In the genomic region with DNA sequence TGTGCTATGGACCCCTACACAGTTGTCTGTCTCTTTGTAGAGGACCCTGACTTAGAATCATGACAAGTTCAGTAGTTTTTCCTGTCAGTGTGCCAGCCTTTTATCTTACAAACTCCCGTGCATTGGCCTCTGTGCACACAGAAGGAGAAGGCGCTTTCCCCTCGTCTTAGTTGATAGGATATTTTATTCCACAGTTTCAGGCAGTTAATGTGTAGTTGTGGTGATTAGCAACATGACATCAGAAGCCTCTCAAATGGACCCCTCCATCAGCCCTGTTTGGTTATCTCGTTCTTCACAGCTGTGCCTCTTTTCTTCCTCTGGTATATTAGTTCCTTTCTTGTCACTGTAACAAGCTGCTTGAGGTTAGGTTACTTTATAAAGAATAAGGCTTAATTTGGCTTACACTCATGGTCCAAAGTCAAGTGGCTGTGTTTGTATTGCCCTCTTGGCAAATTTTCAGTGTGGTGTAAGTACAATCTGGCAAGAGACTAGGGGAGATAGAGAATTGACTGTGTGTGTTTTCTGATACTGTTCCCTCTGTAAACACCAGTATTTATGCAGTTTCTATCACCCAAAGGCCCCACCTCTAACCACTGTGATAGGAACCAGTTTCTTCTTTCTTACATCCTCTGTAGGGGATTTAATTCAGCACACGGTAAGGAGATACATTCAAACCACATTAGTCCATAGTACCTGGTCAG, we compare ENCODE assay signal across 16 mouse cellular contexts.
A peak's percentile ranks its signal among the peaks of the same experiment; 100 is the strongest.
DNase-seq lines count a peak whose midpoint lies in the region; ATAC-seq lines count a peak whose summit lies in the region.
"Had no signal": no experiment of that assay in that cellular context is flagged by ENCODE, and none has a peak within 500 bp of the region (broad histone marks: within the 10 kb centered on the region; RNA-seq: fewer than 3 reads in every experiment).

No protein-coding gene starts in this region.

- 42% methylated on average over 5 of the region's 5 CpGs for WGBS in heart, embryonic 16.5 days
- WGBS in liver, embryonic 11.5 days = 36% methylated on average over 5 of the region's 5 CpGs

- intact Hi-C loops in heart, postnatal 14 days (cut with DNase I) = no loop called here

- peak overlapping the region; percentile 68 for H3K27ac ChIP-seq in heart, embryonic 16.5 days (ENCODE audit: low read length)
- peak overlapping the region; percentile 68 for H3K27ac ChIP-seq in liver, embryonic 11.5 days (ENCODE audit: low read depth, low read length)
- H3K27ac ChIP-seq: embryonic facial prominence, embryonic 15.5 days; hindbrain, embryonic 15.5 days; neural tube, embryonic 13.5 days had no signal

- peaks cover 80% of the 10 kb centered on the region for H3K4me1 ChIP-seq in heart, embryonic 16.5 days (ENCODE audit: control insufficient read depth, insufficient read depth, low read length)
- H3K4me1 ChIP-seq in liver, embryonic 11.5 days (replicated peaks; ENCODE audit: control insufficient read depth, insufficient read depth, low read length) = peaks cover 57% of the 10 kb centered on the region

- no peak overlapping the region for H3K4me2 ChIP-seq in heart, embryonic 16.5 days (ENCODE audit: low read depth, low read length)
- peak overlapping the region; percentile 35 for H3K4me2 ChIP-seq in liver, embryonic 11.5 days
- H3K4me2 ChIP-seq: embryonic facial prominence, embryonic 15.5 days; hindbrain, embryonic 15.5 days; neural tube, embryonic 13.5 days had no signal

- no peaks in the 10 kb centered on the region for H3K27me3 ChIP-seq in heart, embryonic 16.5 days (ENCODE audit: control insufficient read depth, insufficient read depth, low read length)
- no peaks in the 10 kb centered on the region for H3K27me3 ChIP-seq in liver, embryonic 11.5 days (replicated peaks; ENCODE audit: control insufficient read depth, insufficient read depth, low read length)
- H3K27me3 ChIP-seq: embryonic facial prominence, embryonic 15.5 days; hindbrain, embryonic 15.5 days; neural tube, embryonic 13.5 days had no signal

- no peak for DNase-seq in heart, postnatal 14 days
- peak; percentile 94 for DNase-seq in MEL-GATA-1-ER (ENCODE audit: extremely low read depth, low read depth)
- no peak for DNase-seq in liver, embryonic 11.5 days (ENCODE audit: low spot score)
- DNase-seq in layer of hippocampus, adult 11-12 months (ENCODE audit: low spot score) = no peak
- no peak for DNase-seq in testis, postnatal 10 days (ENCODE audit: low spot score)
- DNase-seq: cerebellum, adult 2 months; kidney, adult 2 months; kidney, postnatal 25 days; lung, adult 18-20 months; lung, postnatal 4 days had no signal

- H3K4me3 ChIP-seq in heart, embryonic 16.5 days (ENCODE audit: low read length) = no peak overlapping the region
- H3K4me3 ChIP-seq in liver, embryonic 11.5 days (ENCODE audit: low read depth, low read length) = no peak overlapping the region
- H3K4me3 ChIP-seq: embryonic facial prominence, embryonic 15.5 days; hindbrain, embryonic 15.5 days; neural tube, embryonic 13.5 days had no signal

- no peaks in the 10 kb centered on the region for H3K9me3 ChIP-seq in heart, embryonic 16.5 days (replicated peaks; ENCODE audit: control insufficient read depth, low read length)
- no peaks in the 10 kb centered on the region for H3K9me3 ChIP-seq in liver, embryonic 11.5 days (ENCODE audit: control insufficient read depth, low read length)
- H3K9me3 ChIP-seq: embryonic facial prominence, embryonic 15.5 days; hindbrain, embryonic 15.5 days; neural tube, embryonic 13.5 days had no signal

- peaks cover 9% of the 10 kb centered on the region; the same call in 1 of the 2 replicates for H3K36me3 ChIP-seq in heart, embryonic 16.5 days (ENCODE audit: control insufficient read depth, insufficient read depth)
- H3K36me3 ChIP-seq in liver, embryonic 11.5 days (ENCODE audit: control insufficient read depth, insufficient read depth, low read length) = no peaks in the 10 kb centered on the region
- H3K36me3 ChIP-seq: hindbrain, embryonic 15.5 days had no signal

- 0 out of 2 replicates have a peak overlapping the region, but pooled peaks have one; percentile 5 for H3K9ac ChIP-seq in heart, embryonic 16.5 days (ENCODE audit: low read length)
- H3K9ac ChIP-seq in liver, embryonic 11.5 days (ENCODE audit: low read depth, low read length) = no peak overlapping the region
- H3K9ac ChIP-seq: embryonic facial prominence, embryonic 15.5 days; hindbrain, embryonic 15.5 days; neural tube, embryonic 13.5 days had no signal

- no peak for ATAC-seq in heart, embryonic 16.5 days (replicated peaks; ENCODE audit: extremely low read depth, insufficient read depth, low FRiP score)
- peak; percentile 78 for ATAC-seq in liver, embryonic 11.5 days (replicated peaks; ENCODE audit: low FRiP score)
- 0 out of 2 replicates have a peak, but pooled peaks have one; percentile 9 for ATAC-seq in monocyte, adult 5-6 weeks (replicated peaks; ENCODE audit: insufficient number of reproducible peaks, low FRiP score, low TSS enrichment, poor library complexity, severe bottlenecking)
- ATAC-seq: forebrain, embryonic 14.5 days had no signal
